Mouse (Mus musculus) layer of hippocampus, adult 18-20 months (tissue): Measurements from ENCODE around the gene Spink4. TPM values are rescaled to one million over a fixed set of nuclear protein-coding genes. Genes with fewer than 3 reads are reported as not detected.

ENCODE experiments used
- DNase-seq, 2 experiments: peaks; one replicate each; pipeline ENCODE4 v3.0.0; 2022; ENCODE audit warnings: low spot score in 2 of 2
- total RNA-seq, 2 experiments: library from RNA; stranded (reverse); gene quantifications; 2 replicates each; pipeline ENCODE4 v1.2.3; 2021

Gene Spink4
- total RNA-seq, 2 experiments from 2014 or later = not detected

DNA sequence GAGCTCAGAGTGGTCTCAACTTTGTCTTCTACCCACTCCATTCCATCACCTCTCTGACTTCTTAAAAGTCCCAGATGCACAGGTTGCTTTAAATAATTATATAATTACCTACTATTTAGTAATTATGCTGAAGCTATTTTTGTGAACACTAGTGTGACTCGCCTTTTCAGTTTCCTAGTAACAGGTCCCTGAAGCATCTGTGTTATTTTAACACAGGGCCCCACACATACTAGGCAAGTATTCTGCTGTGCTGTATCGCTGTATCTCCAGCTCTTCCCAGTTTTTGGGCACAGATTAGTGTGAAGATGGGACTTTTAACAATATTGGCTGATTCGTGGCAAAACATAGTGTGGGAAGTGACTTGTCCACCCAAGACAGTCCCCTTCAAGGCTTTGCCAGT is 43.7 kb downstream of the Spink4 start:
- peak in 1 of 2 experiments; percentile 60 for DNase-seq

DNA sequence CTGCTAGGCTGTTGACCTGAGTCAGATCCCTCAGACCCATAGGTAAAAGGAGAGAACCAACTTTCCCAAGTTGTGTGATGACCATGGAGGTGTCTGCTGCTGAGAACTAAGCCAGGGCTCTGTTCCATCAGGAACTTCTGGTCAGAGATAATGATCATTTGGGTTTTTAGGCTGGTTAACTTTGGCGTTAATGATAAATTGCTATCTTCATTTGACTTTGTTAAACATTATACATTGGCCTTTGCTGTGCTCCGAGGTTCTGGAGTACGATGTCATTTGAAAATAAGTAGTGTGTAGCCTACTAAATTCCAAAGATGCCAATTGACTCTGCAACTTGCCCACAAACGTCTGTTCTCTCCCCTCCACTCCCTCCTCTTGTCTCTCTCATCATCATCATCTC is 49.3 kb downstream of the Spink4 start:
- no peak for DNase-seq

DNA sequence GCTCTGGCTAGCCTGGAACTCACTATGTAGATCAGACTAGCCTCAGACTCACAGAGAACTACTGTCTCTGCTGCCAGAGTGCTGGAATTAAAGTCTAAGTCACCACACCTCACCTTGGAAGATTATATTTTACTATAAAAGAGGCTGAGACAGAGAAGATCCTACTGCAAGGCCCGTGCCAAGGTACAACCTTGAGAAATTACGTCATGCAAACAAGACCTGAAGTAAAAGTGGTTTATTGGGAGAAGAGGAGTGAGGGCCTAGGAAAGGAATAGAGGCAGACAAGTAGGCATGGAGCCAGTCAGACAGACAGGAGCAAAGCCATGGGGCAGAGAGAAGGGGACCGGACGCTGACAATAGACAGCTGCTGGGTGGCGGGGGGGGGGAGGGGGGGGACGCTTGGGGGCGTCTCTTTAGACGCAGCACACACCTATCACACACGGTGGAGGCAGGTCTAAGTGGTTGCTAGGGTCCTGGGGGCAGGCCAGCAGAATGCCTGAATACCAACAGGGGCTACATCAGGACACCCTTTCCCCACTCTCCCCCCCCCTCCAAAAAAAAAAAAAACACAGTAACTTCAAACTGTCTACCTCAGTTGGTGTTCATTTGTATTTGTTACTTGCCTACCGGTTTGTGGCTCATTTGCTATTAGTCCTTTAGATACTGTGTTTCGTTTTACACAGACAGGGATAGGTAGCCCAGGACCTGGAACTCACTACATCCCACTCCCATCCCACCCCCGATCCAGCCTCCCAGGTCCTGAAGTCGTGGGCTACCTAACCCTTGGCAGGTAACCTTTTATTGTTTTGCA is 50.1 kb downstream of the Spink4 start:
- no peak for DNase-seq

GRCm38 (mm10) chr4:40970592-40970841 is 50.7 kb downstream of the Spink4 start:
- no peak for DNase-seq

DNA sequence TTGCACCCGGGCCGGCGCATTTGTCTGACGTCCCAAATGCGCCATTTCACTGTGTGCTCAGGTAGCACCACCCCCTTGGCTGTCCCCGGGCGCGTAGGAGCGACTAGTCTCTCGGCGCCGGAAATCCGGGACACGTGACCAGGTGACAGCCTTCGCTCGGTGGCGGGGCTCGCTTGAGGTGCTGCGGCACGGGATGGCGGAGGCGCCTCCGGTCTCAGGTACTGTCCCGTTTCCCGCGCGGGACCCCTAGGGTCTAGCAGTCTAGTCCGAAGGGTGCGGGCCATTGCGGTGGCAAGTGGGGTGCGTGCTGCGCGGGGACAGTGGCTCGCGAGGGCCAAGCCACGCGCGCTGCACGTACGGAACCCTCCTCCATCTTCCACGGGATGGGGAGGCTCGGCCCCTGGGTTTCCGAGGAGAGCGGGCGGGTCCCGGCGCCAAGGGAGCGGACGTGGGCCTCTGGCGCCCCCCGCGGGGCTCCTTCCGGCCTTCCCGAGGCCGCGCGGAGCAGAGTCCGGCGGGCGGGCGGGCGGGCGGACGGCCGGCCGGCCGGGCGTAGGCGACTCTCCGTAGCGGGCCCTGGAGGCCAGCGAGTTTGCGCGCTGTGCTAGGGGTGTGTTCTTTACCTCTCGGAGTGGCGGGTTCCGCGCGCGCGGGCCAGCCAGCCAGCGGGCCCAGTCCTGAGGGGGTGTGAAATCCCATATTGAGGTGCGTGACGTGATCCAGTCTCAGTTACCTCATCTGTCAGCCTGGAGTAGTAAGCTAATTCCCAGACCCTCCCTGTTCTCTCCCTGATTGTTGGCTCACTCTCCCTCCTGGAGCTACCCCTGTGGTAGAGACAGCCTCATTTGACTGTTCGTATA is 51.2 kb downstream of the Spink4 start, which contains the start of gene Nfx1:
TSS of gene Nfx1 (plus strand) at position 65 of the 860 bp plus-strand sequence.
- peak; percentile 95 to 97 for DNase-seq

DNA sequence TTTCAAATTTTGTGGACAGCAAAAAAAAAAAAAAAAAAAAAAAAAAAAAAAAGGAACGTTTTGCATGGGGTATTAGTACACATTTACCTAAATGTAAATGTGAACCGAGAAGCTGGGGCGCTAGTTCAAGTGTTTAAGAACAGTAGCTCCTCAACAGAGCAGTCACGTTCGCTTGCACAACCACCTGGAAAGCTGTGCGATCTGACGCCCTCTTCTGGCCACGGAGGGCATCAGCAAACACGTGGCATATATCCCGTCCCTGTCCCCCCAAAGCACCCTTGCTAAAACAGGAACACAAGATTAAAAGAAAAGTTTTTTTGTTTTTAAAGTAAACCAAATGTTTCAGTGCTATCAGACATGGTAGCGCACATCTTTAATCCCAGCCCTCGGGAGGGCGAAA is 51.9 kb downstream of the Spink4 start:
- no peak for DNase-seq

DNA sequence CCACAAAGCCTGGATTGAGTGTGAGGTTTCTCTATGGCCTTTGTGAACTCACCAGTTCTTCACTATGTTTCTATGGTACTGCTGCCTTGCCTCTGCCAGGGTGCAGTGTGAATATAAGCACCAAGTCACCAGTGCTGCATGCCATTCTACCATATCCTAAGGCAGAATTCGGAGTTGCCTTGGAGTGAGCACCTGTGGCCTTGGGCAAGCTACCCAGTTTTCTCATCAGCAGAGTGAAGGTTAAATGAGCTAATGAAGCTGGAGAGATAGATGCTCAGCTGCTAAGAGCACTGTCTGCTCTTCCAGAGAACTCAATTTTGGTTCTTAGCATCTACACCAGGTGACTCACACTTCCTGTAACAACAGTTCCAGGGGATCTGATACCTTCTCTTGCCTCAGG is 54.2 kb downstream of the Spink4 start:
- DNase-seq = no peak

- DNase-seq = no peak
Measured at GRCm38 (mm10) chr4:40975678-40976077, 55.8 kb downstream of the Spink4 start.

- no peak for DNase-seq
Measured at GRCm38 (mm10) chr4:40976651-40977050, 56.8 kb downstream of the Spink4 start.

DNA sequence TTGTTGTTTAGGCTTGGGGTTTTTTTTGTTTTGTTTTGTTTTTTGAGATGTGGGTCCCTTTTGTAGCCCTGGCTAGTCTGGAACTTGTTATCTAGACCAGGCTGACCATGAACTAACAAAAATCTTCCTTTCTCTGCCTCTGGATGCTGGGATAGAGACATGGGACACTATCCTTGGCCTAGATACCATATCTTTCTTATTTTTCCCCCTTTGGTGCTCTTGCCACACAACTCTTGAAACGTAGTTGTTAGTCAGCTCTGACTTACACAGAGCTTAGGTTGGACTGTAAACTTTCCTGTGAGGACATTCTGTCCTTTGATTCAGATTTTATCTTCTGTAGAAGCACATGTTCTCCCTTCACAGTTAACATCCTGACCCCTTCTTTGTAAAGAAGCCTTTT is 59.6 kb downstream of the Spink4 start:
- no peak for DNase-seq

Other genes starting within 250 kb of the Spink4 start
- gene Aptx, start 216.9 kb upstream of the Spink4 start, total RNA-seq = 10 to 100 TPM; 29.5 to 31.2 TPM
- 100 to 1,000 TPM; 333 to 347 TPM for gene Dnaja1, start 197.9 kb upstream of the Spink4 start, total RNA-seq
- 10 to 100 TPM; 48.9 to 55.4 TPM for gene Smu1, start 162.1 kb upstream of the Spink4 start, total RNA-seq
- 1 to 10 TPM; 7.0 to 7.6 TPM for gene B4galt1, start 66.0 kb upstream of the Spink4 start, total RNA-seq
- 100 to 1,000 TPM; 154 to 156 TPM for gene Bag1, start 28.2 kb downstream of the Spink4 start, total RNA-seq
- gene Chmp5, start 28.4 kb downstream of the Spink4 start, total RNA-seq = 10 to 100 TPM; 85.7 to 87.2 TPM
- 10 to 100 TPM; 65.6 to 68.7 TPM for gene Nfx1, start 50.9 kb downstream of the Spink4 start, total RNA-seq
- under 1 TPM in 1 of 2 experiments, not detected in 1; 0.15 TPM for gene Aqp7, start 128.1 kb downstream of the Spink4 start, total RNA-seq
- gene Aqp3, start 178.1 kb downstream of the Spink4 start, total RNA-seq = not detected
- 100 to 1,000 TPM; 107 to 108 TPM for gene Nol6, start 204.4 kb downstream of the Spink4 start, total RNA-seq
- gene Ube2r2, start 215.7 kb downstream of the Spink4 start, total RNA-seq = 10 to 100 TPM; 78.4 to 78.6 TPM